Mouse (Mus musculus): ENCODE results near the gene Arl2bp. TPM values are rescaled to one million over a fixed set of nuclear protein-coding genes. Genes with fewer than 3 reads are reported as not detected.

Arl2bp gene
- polyA plus RNA-seq, 1 experiment from 2014 or later, result 205 TPM

DNA sequence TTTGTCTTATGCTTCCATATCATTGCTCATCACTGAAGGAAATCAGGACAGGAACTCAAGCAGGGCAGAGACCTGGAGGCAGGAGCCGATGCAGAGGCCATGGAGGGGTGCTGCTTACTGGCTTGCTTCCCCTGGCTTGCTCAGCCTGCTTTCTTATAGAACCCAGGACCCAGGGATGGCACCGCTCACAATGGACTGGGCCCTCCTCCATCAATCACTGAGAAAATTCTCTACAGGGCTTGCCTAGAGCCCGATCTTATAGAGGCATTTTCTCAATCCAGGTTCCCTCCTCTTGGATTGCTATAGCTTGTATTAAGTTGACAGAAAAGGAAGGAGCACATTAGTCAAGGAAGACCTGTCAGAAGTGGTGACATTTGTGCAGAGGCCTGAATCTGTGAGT lies 30.2 kb downstream of the Arl2bp start:
- 52% methylated on average over 3 of the region's 3 CpGs for WGBS

DNA sequence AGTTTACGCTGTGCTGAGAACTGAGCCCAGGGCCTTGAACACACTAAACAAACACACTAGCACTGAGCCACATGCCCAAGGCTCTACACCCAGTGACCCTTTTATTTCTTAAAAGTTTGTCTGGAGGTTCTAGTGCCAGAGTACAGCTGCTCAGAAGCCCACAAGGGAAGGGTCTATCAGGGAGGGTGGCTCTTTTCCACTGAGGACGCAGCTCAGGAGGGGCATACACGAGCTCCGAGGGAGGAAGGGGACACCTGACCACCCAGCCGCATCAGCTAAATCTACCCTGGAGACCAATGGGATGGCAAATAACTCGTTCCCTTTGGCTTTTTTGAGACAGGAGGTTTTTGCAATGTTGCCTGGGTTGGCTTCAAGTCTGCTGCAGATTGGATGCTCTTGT lies 31.6 kb downstream of the Arl2bp start:
- H3K27me3 ChIP-seq, result peaks cover 54% of the 10 kb centered on the region
- no peak for ATAC-seq (ENCODE audit: low FRiP score)
- no peak overlapping the region for H3K4me2 ChIP-seq (replicated peaks)
- no peak overlapping the region for H3K4me3 ChIP-seq
- H3K27ac ChIP-seq, result no peak overlapping the region
- no peak overlapping the region for H3K9ac ChIP-seq
- H3K36me3 ChIP-seq, result no peaks in the 10 kb centered on the region
- WGBS, result 82% methylated on average over 6 of the region's 6 CpGs
- H3K4me1 ChIP-seq, result peaks cover 13% of the 10 kb centered on the region
- H3K9me3 ChIP-seq (replicated peaks), result no peaks in the 10 kb centered on the region

More for the DNA sequence above, 30.2 kb downstream of the Arl2bp start:
- Histone ChIP-seq H3K27me3 (peaks cover 66% of the 10 kb centered on the region), H3K27ac (no peak overlapping the region), H3K4me2 (replicated peaks) (no peak overlapping the region), H3K4me3 (0 out of 2 replicates have a peak overlapping the region, but pooled peaks have one; percentile 40), H3K4me1 (peaks cover 13% of the 10 kb centered on the region), H3K36me3 (no peaks in the 10 kb centered on the region), H3K9me3 (replicated peaks) (no peaks in the 10 kb centered on the region), H3K9ac (no peak overlapping the region)
- no peak for ATAC-seq (ENCODE audit: low FRiP score)

DNA sequence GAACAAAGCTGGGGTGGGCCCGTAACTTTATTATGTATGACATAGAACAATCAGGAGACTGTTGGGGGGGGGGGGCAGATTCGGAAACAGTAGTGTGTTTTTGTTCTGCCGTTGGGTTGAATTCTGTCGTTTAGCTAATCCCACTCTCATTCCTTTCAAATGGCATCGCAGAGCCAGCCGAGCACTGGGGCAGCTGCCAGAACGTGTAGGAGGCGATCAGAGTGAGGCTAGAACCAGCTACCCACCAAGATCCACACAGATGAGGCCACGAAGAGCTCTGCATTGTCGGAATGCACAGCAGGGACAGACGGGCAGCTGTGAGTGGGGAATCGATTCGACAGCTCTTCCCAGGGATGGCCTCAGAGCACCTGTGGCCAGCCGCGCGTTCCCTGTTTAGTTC lies 33.0 kb downstream of the Arl2bp start:
- WGBS, result 66% methylated on average over 16 of the region's 16 CpGs
- no peak for ATAC-seq (ENCODE audit: low FRiP score)
- no peak overlapping the region for H3K4me2 ChIP-seq (replicated peaks)
- H3K36me3 ChIP-seq, result no peaks in the 10 kb centered on the region
- H3K4me1 ChIP-seq, result peaks cover 13% of the 10 kb centered on the region
- peaks cover 40% of the 10 kb centered on the region for H3K27me3 ChIP-seq
- H3K9ac ChIP-seq, result no peak overlapping the region
- H3K4me3 ChIP-seq, result no peak overlapping the region
- H3K27ac ChIP-seq, result no peak overlapping the region
- no peaks in the 10 kb centered on the region for H3K9me3 ChIP-seq (replicated peaks)

DNA sequence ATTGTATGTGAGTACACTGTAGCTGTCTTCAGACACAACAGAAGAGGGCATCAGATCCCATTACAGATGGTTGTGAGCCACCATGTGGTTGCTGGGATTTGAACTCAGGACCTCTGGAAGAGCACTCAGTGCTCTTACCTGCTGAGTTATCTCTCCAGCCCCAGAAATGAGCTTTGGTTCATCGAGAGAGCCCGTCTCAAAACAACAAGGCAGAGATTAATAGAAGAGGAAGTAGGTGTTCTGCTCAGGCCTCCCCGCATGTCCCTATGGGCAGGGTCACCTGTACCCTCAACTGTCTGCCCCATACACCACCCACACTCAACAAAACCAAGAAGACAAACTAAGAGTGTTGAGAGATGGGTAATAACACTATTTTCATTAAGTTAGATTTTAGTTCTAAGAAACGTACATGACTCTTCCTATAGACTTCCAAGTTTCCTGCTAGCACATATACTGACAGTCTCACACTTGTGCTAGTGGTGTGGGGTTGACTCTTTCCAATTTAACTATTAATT lies 34.1 kb downstream of the Arl2bp start:
- no peak overlapping the region for H3K27ac ChIP-seq
- H3K9me3 ChIP-seq (replicated peaks), result no peaks in the 10 kb centered on the region
- no peaks in the 10 kb centered on the region for H3K36me3 ChIP-seq
- peaks cover 8% of the 10 kb centered on the region for H3K4me1 ChIP-seq
- H3K4me3 ChIP-seq, result no peak overlapping the region
- WGBS, result 88% methylated on average over 4 of the region's 4 CpGs
- H3K4me2 ChIP-seq (replicated peaks), result no peak overlapping the region
- ATAC-seq (ENCODE audit: low FRiP score), result no peak
- H3K9ac ChIP-seq, result no peak overlapping the region
- peaks cover 33% of the 10 kb centered on the region for H3K27me3 ChIP-seq

DNA sequence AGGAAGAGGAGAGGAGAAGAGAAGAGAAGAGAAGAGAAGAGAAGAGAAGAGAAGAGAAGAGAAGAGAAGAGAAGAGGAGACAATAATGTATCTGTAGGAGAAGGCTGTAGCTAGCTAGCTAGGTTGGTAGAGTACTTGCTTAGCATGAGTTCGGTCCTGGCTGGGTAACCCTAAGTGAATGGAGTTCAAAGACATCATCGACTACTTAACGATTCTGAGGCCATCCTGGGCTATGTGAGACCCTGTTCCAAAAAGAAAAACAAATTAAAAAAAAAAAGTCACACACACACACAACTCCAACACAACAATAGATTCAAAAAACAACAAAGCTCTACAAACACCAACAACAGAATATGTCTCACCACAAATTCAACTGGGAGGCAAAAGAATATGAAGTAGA lies 35.8 kb downstream of the Arl2bp start:
- H3K4me3 ChIP-seq, result no peak overlapping the region
- H3K4me1 ChIP-seq, result no peaks in the 10 kb centered on the region
- H3K36me3 ChIP-seq, result no peaks in the 10 kb centered on the region
- H3K27ac ChIP-seq, result no peak overlapping the region
- peak overlapping the region; percentile 44 for H3K4me2 ChIP-seq (replicated peaks)
- H3K9me3 ChIP-seq (replicated peaks), result no peaks in the 10 kb centered on the region
- ATAC-seq (ENCODE audit: low FRiP score), result no peak
- 84% methylated on average over 3 of the region's 3 CpGs for WGBS
- H3K27me3 ChIP-seq, result peaks cover 19% of the 10 kb centered on the region
- H3K9ac ChIP-seq, result no peak overlapping the region; the same call in 1 of the 2 replicates

DNA sequence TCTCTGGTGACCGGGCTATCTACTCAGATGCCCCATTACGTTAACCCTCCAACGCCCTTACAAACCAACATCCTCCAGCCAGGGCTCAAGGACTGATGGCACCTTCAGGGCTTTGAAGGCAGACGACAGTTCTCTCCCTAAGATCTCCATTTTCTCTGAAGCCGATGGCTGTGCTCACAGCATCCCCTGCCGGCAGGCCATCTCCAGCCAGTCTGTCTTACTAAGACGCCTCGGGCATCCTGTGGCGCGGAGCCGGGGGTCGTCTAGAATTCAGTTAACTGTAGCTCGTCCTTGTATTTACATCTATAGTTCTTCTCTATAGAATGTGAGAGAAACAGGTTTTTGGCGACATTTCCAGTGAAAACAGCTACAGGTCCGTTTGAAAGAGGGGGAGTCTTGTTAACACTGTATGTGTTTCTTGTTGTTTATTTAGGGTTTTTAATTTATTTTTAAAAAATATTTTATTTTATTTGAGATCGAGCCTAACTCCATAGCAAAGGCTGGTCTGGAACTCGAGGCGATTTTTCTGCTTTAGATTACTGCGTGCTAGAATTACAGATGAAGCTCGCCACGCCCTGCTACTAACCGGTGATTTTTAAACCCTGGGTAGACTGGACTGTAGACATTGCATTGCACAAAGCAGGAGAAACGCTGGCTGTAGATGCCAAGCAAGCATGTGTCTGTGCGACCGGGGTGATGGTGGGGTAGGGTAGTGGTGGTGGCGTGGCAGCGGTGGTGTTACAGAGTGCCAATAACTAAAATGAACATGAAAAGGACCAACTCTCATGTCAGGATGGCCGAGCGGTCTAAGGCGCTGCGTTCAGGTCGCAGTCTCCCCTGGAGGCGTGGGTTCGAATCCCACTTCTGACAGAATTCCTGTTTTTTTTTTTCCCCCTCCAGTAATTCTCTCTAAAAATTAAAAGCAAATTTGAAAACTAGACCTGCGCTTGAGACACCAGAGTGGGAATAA lies 36.7 kb downstream of the Arl2bp start:
- Histone ChIP-seq H3K9ac (peak overlapping the region; percentile 9; the same call in 1 of the 2 replicates), H3K27ac (peak overlapping the region; percentile 35; the same call in 1 of the 2 replicates), H3K4me1 (no peaks in the 10 kb centered on the region), H3K27me3 (peaks cover 11% of the 10 kb centered on the region; the same call in 1 of the 2 replicates), H3K9me3 (replicated peaks) (no peaks in the 10 kb centered on the region), H3K4me2 (replicated peaks) (peak overlapping the region; percentile 44), H3K36me3 (no peaks in the 10 kb centered on the region), H3K4me3 (peak overlapping the region; percentile 36)
- peak; percentile 73 for ATAC-seq (ENCODE audit: low FRiP score)
- WGBS, result under 1% methylated on average over 35 of the region's 35 CpGs

DNA sequence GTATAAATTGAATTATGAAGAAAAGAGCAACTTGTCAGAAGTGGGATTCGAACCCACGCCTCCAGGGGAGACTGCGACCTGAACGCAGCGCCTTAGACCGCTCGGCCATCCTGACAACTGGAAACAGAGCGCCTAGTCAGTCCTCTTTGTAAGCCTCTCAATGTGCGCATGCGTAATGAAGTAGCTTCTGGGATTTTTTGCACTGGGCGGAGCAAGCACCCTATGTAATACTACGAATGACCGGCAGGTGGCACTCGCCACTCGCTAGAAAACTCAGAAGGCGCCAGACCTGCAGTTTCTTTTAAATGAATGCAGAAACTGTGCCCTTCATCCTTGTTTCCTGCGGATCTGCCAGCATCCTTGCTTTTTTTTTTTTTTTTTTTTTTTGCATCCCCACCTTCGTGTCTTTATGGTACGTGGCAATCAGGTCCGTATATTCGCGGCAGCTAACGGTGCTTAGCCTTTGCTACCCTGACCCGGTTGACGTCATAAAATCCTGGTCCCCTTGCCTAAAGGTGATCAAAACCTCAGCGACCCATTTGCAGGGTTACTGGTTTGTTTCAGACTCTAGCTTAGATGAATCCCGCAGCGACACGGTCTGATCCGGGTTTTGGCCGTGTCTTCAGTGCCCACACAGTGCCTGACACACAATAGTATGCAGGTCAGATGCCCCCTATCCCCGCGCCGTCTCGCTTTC lies 37.7 kb downstream of the Arl2bp start:
- no peaks in the 10 kb centered on the region for H3K9me3 ChIP-seq (replicated peaks)
- under 1% methylated on average over 35 of the region's 35 CpGs for WGBS
- peaks cover 7% of the 10 kb centered on the region; the same call in 1 of the 2 replicates for H3K27me3 ChIP-seq
- peak; percentile 93 for ATAC-seq (ENCODE audit: low FRiP score)
- no peaks in the 10 kb centered on the region for H3K4me1 ChIP-seq
- peak overlapping the region; percentile 68 for H3K27ac ChIP-seq
- peak overlapping the region; percentile 62 for H3K9ac ChIP-seq
- H3K4me3 ChIP-seq, result peak overlapping the region; percentile 49
- H3K36me3 ChIP-seq, result no peaks in the 10 kb centered on the region
- H3K4me2 ChIP-seq (replicated peaks), result peak overlapping the region; percentile 66

DNA sequence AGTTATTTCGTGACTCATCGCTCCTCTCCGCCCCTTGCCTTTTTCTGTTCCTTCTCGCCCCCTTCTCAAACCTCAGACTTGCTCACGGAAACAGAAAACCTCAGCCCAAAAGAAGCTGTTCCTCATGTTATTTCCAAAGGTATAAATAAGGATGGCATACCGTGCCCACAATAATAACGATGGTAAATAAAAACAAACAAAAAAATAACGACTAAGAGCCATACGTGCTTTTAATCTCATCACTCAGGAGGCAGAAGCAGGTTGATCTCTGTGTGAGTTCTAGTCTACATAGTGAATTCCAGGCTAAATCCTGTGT lies 38.2 kb downstream of the Arl2bp start:
- H3K9me3 ChIP-seq (replicated peaks), result no peaks in the 10 kb centered on the region
- peak overlapping the region; percentile 68 for H3K27ac ChIP-seq
- no peaks in the 10 kb centered on the region for H3K4me1 ChIP-seq
- 25% methylated on average over 9 of the region's 9 CpGs for WGBS
- ATAC-seq (ENCODE audit: low FRiP score), result no peak
- H3K9ac ChIP-seq, result peak overlapping the region; percentile 62
- H3K36me3 ChIP-seq, result no peaks in the 10 kb centered on the region
- H3K4me2 ChIP-seq (replicated peaks), result peak overlapping the region; percentile 66
- peaks cover 7% of the 10 kb centered on the region; the same call in 1 of the 2 replicates for H3K27me3 ChIP-seq
- H3K4me3 ChIP-seq, result peak overlapping the region; percentile 49

DNA sequence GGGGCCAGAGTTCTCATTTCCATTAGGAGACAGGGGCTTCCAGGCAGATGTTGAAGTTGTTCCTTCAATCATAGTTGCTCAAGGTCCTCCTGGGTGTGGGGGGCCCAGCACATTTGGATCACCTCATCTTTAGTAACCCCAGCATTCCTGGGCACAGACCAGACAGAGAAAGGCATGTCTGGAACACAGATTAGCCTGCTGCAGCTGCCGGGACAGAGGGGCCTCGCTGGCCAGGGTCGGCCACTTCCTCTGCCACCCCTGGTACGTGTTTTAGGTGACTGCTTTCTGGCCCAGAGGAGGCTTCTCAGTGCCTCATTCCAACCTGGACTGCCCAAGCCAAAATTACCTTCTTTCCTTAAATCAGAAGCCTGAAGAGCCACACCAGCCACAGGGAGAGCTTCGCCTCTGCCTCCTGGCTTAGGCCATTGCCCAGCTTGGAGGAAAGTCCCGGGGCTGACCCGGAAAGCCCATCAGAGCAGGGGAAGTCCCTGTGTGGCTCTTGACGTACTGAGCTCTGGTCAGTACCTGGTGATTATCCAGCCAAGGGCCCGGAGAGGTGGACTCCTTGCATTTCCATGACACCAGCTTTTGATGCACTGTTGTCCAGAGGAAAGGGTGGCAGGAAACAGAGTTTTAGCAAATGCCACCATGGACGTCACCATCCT lies 39.3 kb downstream of the Arl2bp start:
- Histone ChIP-seq H3K4me3 (no peak overlapping the region), H3K27ac (no peak overlapping the region), H3K9me3 (replicated peaks) (no peaks in the 10 kb centered on the region), H3K27me3 (peaks cover 7% of the 10 kb centered on the region; the same call in 1 of the 2 replicates), H3K4me2 (replicated peaks) (no peak overlapping the region), H3K9ac (no peak overlapping the region), H3K4me1 (no peaks in the 10 kb centered on the region), H3K36me3 (no peaks in the 10 kb centered on the region)
- no peak for ATAC-seq (ENCODE audit: low FRiP score)
- WGBS, result 86% methylated on average over 10 of the region's 10 CpGs

DNA sequence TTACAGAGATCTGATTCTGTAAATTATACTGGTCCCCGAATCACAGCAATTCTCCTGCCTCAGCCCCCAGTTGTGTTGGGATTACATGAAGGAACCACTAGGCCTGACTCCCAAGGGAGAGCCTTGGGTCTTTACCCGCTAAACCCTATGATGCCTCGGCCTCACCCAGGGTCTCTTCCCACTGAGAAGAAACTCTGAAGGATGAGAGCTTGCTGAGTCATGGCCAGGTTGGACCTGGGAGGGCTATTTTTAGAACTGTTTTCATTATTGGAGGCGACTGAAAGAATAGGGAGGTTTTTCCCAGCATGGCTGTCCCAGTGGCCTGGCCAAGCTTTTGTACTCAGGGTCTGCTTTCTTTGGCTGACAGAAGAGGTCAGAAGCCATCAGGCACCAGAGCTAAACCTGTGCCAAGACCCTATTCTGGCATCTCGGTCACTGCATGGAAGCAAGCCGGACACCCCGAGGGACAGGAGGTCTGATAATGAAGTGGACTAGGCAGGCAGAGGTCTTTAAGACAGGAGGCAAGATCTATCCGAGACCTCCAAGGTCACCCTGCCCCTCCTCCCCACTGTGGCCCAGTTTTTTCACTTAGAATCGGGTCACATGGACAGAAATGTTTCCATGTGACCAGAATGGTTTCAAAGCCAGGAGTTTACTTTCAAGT lies 40.5 kb downstream of the Arl2bp start:
- Histone ChIP-seq H3K27me3 (peaks cover 7% of the 10 kb centered on the region; the same call in 1 of the 2 replicates), H3K4me3 (no peak overlapping the region), H3K27ac (no peak overlapping the region), H3K36me3 (no peaks in the 10 kb centered on the region), H3K9ac (no peak overlapping the region), H3K9me3 (replicated peaks) (no peaks in the 10 kb centered on the region), H3K4me2 (replicated peaks) (no peak overlapping the region), H3K4me1 (no peaks in the 10 kb centered on the region)
- ATAC-seq (ENCODE audit: low FRiP score), result no peak
- 75% methylated on average over 9 of the region's 9 CpGs for WGBS

DNA sequence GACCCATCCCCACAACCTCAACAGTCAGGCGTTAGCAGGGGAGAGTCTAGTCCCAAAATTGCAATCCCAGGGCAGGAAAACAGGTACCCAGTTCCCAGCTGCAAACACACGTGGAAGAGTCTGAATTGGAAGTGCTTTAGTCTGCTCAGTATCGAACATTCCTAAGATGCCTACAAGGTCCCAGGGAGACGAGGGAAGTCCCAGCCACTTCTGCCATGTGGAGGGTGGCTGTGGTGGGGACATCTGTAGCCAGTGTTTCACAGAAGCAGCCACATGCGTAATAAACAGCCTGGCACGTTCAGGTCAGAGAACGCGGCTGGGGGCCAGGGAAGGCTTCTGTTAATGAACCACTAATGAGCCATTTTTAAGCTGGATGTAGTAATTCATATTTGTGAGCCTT lies 43.9 kb downstream of the Arl2bp start:
- H3K4me3 ChIP-seq, result no peak overlapping the region
- H3K4me1 ChIP-seq, result no peaks in the 10 kb centered on the region
- no peak for ATAC-seq (ENCODE audit: low FRiP score)
- no peak overlapping the region for H3K27ac ChIP-seq
- peaks cover 4% of the 10 kb centered on the region; the same call in 1 of the 2 replicates for H3K27me3 ChIP-seq
- no peaks in the 10 kb centered on the region for H3K36me3 ChIP-seq
- no peak overlapping the region for H3K9ac ChIP-seq
- H3K4me2 ChIP-seq (replicated peaks), result no peak overlapping the region
- H3K9me3 ChIP-seq (replicated peaks), result no peaks in the 10 kb centered on the region
- 61% methylated on average over 8 of the region's 8 CpGs for WGBS

All from hindbrain, embryonic 12.5 days (tissue).